Mouse (Mus musculus) liver, postnatal 0 days (tissue): ENCODE measurements around the gene Trpm1.

Experiments
- CTCF ChIP-seq: sonication (generic); IDR thresholded peaks from 2 replicates; pipeline ENCODE4 v1.5.1; 2016; ENCODE audit warnings: antibody characterized with exemption, low read depth
- EP300 ChIP-seq: IDR thresholded peaks from 2 replicates; pipeline ENCODE4 v1.6.1; 2016; ENCODE audit warnings: antibody characterized with exemption, low read depth, mild to moderate bottlenecking

DNA sequence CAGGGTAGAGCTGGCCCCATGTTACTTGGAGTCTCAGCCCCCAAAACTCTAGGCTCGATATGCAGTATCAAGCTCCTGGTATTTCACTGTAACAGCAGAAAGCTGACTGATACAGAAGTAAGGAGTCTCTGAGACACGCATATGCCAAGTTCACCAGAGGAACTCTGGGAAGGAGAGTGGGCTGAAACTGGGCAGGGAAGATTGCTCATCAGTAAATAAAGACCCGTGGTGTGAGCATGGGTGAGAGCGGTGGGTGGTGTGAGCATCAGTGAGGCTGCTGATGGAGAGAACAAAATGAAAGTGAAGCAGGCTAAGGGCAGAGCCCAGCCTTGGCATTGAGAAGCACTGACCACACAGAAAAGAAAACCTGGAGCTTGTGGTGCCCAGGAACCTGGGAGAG is 62.0 kb downstream of the Trpm1 start:
- no peak for TF ChIP-seq CTCF
- no peak for TF ChIP-seq EP300
